Mouse (Mus musculus): ENCODE data around the gene Dph1.

- TF ChIP-seq POLR2A (IDR thresholded peaks at IDR 0.05; ENCODE audit: insufficient read depth, low read depth, low read length) (no peak), CTCF (IDR thresholded peaks at IDR 0.05; ENCODE audit: insufficient read depth, low read depth, low read length) (no peak)
Observed at GRCm38 (mm10) chr11:75142749-75143148, 48.3 kb downstream of the Dph1 start.

Measured in olfactory bulb, adult 2 months (tissue).